Mouse (Mus musculus): Measurements from ENCODE around the gene Cd96.

- TF ChIP-seq CTCF (IDR thresholded peaks at IDR 0.05; ENCODE audit: control insufficient read depth, insufficient read depth, low read length): no peak
- TF ChIP-seq POLR2A (IDR thresholded peaks at IDR 0.05; ENCODE audit: borderline replicate concordance, control insufficient read depth, low read depth, low read length): no peak
Observed at GRCm38 (mm10) chr16:46094478-46094877, 25.6 kb downstream of the Cd96 start.

Measured in bone marrow, adult 2 months (tissue).